Mouse (Mus musculus) heart, adult 2 months (tissue): Measurements from ENCODE around the gene Pigm. TPM values are rescaled to one million over a fixed set of nuclear protein-coding genes. Genes with fewer than 3 reads are reported as not detected.

Experiments used
- DNase-seq, 2 experiments: peaks; one replicate each; pipeline ENCODE4 v3.0.0; 2021
- H3K27ac ChIP-seq: fragments of 200-600 bp; 2 replicates; pipeline ENCODE4 v1.8.1; 2022
- H3K27me3 ChIP-seq: fragments of 200-500 bp; 2 replicates; pipeline ENCODE4 v1.6.1; 2012; ENCODE audit warnings: mild to moderate bottlenecking, low read length, inconsistent platforms, mixed read lengths; ENCODE audit not compliant: control insufficient read depth, insufficient read depth
- H3K36me3 ChIP-seq: fragments of 200-500 bp; 2 replicates; pipeline ENCODE4 v1.6.1; 2012; ENCODE audit warnings: low read length, inconsistent platforms; ENCODE audit not compliant: control insufficient read depth, insufficient read depth
- H3K4me1 ChIP-seq: fragments of 200-500 bp; 2 replicates; pipeline ENCODE4 v1.6.1; 2011; ENCODE audit warnings: low read length; ENCODE audit not compliant: control insufficient read depth, insufficient read depth
- H3K4me3 ChIP-seq: fragments of 200-600 bp; 2 replicates; pipeline ENCODE4 v1.8.1; 2022
- H3K79me2 ChIP-seq: fragments of 200-500 bp; replicated peaks from 2 replicates; pipeline ENCODE4 v1.6.1; 2012; ENCODE audit warnings: mild to moderate bottlenecking, inconsistent platforms, low read length, moderate library complexity, mixed read lengths; ENCODE audit not compliant: control insufficient read depth, insufficient read depth
- H3K9ac ChIP-seq: fragments of 200-500 bp; 2 replicates; pipeline ENCODE4 v1.6.1; 2012; ENCODE audit warnings: low read depth, mild to moderate bottlenecking, control low read depth, inconsistent platforms, low read length, mixed read lengths
- CTCF ChIP-seq: fragments of 200-600 bp; IDR thresholded peaks from 2 replicates; pipeline ENCODE4 v1.8.1; 2022; ENCODE audit warnings: antibody characterized with exemption, mild to moderate bottlenecking, moderate library complexity
- EP300 ChIP-seq: fragments of 200-500 bp; IDR thresholded peaks from 2 replicates; pipeline ENCODE4 v1.6.1; 2011; ENCODE audit warnings: low read depth, low read length, control low read depth; ENCODE audit not compliant: insufficient read depth
- POLR2A ChIP-seq: fragments of 200-500 bp; IDR thresholded peaks from 2 replicates; pipeline ENCODE4 v1.6.1; 2011; ENCODE audit warnings: mild to moderate bottlenecking, low read depth, low read length, control low read depth; ENCODE audit not compliant: insufficient read depth
- WGBS: fragments of 180-500 bp; shearing (Covaris S2); methylation state at CpG from one replicate; pipeline ENCODE4 v1.1.7; 2018; 5-methylcytosine and 5-hydroxymethylcytosine counted together
- intact Hi-C: fragments of 180-260 bp; cut with DNase I; formaldehyde crosslinking; loops from one replicate; pipeline ENCODE4 v1.15.1; 2025
- long read RNA-seq: library from polyadenylated mRNA; stranded (forward); transcript quantifications from one replicate; pipeline ENCODE4 v2.0.0, GENCODE M21; 2021
- polyA plus RNA-seq: library from polyadenylated mRNA; depleted of rRNA; stranded (reverse); fragments of >200 nt; gene quantifications from 2 replicates; pipeline ENCODE4 v1.2.3, GENCODE M21; 2012; rRNA removed
- total RNA-seq, 2 experiments: library from RNA; stranded (reverse); gene quantifications; 2 replicates each; pipeline ENCODE4 v1.2.3; 2021

Gene Pigm
- total RNA-seq, result 1 to 10 TPM; 3.8 to 4.2 TPM
- polyA plus RNA-seq, result 3.3 and 3.7 TPM in 2 replicates
- long read RNA-seq, full-length matches to known transcripts, result 9 of 9 reads
- long read RNA-seq, partial matches to known transcripts, result 0 of 9 reads
- long read RNA-seq, other reads (novel, unspliced or antisense), result 0 of 9 reads

DNA sequence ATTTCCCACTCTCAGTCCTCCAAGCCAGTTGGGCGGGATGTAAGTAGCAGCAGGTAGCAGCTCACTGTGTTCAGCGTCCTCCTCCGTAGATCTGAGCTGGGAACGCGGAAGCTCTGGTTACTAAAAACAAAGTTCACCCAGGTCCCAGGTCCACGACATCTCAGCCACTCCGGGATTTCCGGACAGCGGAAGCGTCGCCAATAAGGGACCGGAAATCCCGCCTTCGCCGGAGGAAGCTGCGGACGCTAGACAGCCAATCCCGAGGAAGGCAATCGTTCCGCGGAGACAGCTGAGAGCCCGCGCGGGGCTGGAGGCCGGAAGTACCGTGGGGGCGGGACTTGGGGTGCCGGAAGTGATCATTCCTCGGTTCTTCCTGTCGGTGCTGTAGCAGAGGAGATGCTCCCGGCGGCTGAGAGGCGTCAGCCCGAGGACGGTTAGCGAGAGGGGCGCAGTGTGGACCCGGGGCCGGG is at the start of gene Pigm:
Pigm (plus strand) TSS at position 349 of the 470 bp plus-strand sequence.
- 1% methylated on average over 39 of the region's 39 CpGs for WGBS
- peaks cover 4% of the 10 kb centered on the region for H3K4me1 ChIP-seq
- peaks cover 24% of the 10 kb centered on the region for H3K36me3 ChIP-seq
- DNase-seq, result peak; percentile 98
- TF ChIP-seq EP300, result peak; percentile 81
- peak; percentile 92 for TF ChIP-seq POLR2A
- TF ChIP-seq CTCF, result no peak
- peak within 1 kb of the TSS; percentile 68 for H3K9ac ChIP-seq
- H3K4me3 ChIP-seq, result peak within 1 kb of the TSS; percentile 99
- H3K79me2 ChIP-seq, result no peaks in the 10 kb centered on the region
- H3K27ac ChIP-seq, result peak within 1 kb of the TSS; percentile 83
- H3K27me3 ChIP-seq, result no peaks in the 10 kb centered on the region
- intact Hi-C loops, result loop anchor here (2.0 kb wide), 1 partner anchor 293 kb away; the partner anchor contains the start of genes Copa and Ncstn

DNA sequence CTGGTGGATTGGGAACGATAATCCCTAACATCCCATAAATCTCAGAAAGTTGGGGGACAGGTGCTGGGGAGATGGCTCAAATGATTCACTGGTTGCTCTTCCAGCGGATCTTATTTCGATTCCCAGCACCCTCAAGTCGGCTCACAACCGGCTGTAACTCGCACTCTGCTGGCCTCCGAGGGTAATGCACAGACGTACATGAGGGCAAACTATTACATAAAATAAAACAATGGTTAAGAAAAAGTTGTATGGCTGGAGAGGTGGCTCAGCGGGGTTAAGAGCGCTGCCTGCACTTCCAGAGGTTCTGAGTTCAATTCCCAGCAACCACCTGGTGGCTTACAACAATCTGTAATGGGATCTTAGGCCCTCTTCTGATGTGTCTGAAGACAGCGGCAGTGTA is 49.7 kb upstream of the Pigm start:
- peaks cover 11% of the 10 kb centered on the region; the same call in 1 of the 2 replicates for H3K27me3 ChIP-seq
- no peak overlapping the region for H3K27ac ChIP-seq
- H3K4me3 ChIP-seq, result no peak overlapping the region
- no peaks in the 10 kb centered on the region for H3K36me3 ChIP-seq
- H3K79me2 ChIP-seq, result no peaks in the 10 kb centered on the region
- TF ChIP-seq CTCF, result no peak
- 51% methylated on average over 11 of the region's 11 CpGs for WGBS
- H3K9ac ChIP-seq, result no peak overlapping the region
- no peak for DNase-seq
- intact Hi-C loops, result no loop called here
- H3K4me1 ChIP-seq, result no peaks in the 10 kb centered on the region

DNA sequence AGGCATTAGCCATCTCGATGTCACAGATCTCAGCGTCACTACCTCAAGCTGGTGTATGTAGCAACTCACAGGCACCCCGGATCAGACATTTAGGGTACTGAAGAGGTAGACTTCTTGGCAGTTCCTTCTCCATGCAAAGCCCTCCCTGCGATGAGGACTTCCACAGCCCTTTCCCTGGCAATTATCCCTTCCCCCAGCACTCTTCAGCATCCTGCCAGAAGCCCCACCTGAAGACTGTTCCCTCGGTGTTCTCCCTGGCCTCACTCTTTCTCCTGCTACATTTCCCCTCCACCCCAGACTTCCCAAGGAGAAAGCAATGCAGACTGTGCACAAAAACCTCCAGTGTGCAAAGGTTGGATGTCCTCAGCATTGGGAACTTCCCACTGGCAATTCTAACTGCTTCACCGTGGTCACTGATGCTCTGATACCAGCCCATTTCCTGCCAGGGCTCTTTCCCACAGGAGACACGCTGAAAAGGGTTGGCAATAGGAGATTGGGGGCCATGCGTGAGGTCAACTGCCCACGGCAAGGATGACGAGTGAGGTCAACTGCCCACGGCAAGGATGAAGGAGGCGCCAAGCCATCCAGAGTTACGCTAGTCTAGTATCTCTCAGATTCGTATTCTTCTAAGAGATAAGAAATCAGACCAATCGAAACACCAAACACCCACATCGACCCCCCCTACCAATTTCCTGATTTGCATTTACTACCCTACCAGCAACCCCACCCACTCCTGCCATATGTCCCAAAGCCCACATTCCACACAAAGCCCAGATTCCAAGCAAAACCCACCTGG is 48.9 kb upstream of the Pigm start:
- Histone ChIP-seq H3K9ac (no peak overlapping the region), H3K79me2 (no peaks in the 10 kb centered on the region), H3K27me3 (peaks cover 11% of the 10 kb centered on the region; the same call in 1 of the 2 replicates), H3K4me3 (no peak overlapping the region), H3K27ac (no peak overlapping the region), H3K36me3 (no peaks in the 10 kb centered on the region), H3K4me1 (no peaks in the 10 kb centered on the region)
- intact Hi-C loops, result no loop called here
- 71% methylated on average over 16 of the region's 16 CpGs for WGBS
- no peak for DNase-seq
- TF ChIP-seq CTCF (no peak), EP300 (no peak), POLR2A (no peak)

DNA sequence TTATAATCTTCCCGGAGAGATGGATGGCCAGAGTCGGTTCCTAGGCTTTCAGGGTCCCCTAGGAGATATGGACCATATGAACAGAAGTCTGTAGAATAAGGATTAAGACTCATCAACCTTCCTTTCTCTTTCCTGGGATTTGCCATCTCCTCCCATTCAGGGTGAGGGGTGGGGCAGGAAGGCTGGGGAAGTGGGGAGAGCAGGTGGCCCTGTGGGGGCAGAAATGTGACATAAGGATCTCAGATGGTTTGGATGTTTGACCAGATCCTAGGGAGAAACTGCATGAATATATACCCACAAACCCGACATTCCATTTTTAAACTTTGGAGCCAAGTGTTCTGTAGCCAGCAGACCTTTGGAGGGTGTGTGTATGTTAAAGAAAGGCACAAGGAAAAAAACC is 48.3 kb upstream of the Pigm start:
- no peaks in the 10 kb centered on the region for H3K4me1 ChIP-seq
- intact Hi-C loops, result no loop called here
- no peak overlapping the region for H3K9ac ChIP-seq
- H3K79me2 ChIP-seq, result no peaks in the 10 kb centered on the region
- 70% methylated on average over 3 of the region's 3 CpGs for WGBS
- TF ChIP-seq CTCF, result no peak
- TF ChIP-seq POLR2A, result no peak
- no peak for TF ChIP-seq EP300
- H3K4me3 ChIP-seq, result no peak overlapping the region
- no peak overlapping the region for H3K27ac ChIP-seq
- no peaks in the 10 kb centered on the region for H3K36me3 ChIP-seq
- peaks cover 11% of the 10 kb centered on the region; the same call in 1 of the 2 replicates for H3K27me3 ChIP-seq
- DNase-seq, result no peak

DNA sequence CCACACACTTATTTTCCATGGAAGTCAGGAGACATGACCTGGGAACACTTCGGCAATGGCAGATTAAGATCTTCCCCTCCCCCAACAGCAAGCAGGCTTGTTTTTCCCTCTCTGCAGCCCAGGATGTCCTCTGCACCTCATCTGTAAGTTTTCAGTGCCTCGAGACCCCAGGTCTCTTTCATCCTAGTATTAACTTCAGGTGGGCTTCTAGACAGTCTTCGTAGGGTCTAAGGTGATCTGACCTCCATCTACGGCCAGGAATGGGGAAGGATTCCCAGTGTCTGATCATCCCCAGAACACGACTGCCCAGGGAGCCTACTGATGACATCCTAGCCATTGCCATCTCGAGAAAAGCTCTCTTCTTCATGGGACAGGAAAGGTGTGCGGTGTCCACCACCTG is 47.9 kb upstream of the Pigm start:
- 69% methylated on average over 7 of the region's 7 CpGs for WGBS
- no peak overlapping the region for H3K9ac ChIP-seq
- H3K4me3 ChIP-seq, result no peak overlapping the region
- no peaks in the 10 kb centered on the region for H3K4me1 ChIP-seq
- no peak for TF ChIP-seq POLR2A
- no peak for TF ChIP-seq CTCF
- TF ChIP-seq EP300, result no peak
- no peak for DNase-seq
- H3K27me3 ChIP-seq, result peaks cover 11% of the 10 kb centered on the region; the same call in 1 of the 2 replicates
- H3K36me3 ChIP-seq, result no peaks in the 10 kb centered on the region
- no peaks in the 10 kb centered on the region for H3K79me2 ChIP-seq
- intact Hi-C loops, result no loop called here
- H3K27ac ChIP-seq, result no peak overlapping the region

DNA sequence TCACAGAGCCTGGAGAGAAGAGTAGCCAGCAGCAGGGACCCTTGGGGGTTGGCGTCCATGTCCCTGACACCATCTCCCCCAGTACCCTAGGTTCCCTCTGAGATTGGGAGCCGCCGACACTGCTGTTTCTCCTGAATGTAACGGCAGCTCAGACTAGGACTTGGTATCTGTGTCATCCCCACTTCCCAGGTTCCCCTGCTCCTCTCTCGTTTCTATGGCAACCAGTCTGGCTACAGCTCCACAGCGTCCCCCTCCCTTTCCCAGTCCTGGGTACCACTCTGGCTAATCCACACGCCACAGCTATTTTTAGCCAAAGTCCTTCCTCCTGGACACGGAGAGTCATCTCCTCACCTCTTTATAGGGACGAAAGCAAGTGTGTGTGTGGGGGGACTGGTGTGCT is 47.2 kb upstream of the Pigm start, which contains the start of gene Kcnj9:
Kcnj9 (minus strand) TSS at position 188 of the 400 bp plus-strand sequence.
- intact Hi-C loops, result no loop called here
- H3K27me3 ChIP-seq, result peaks cover 11% of the 10 kb centered on the region; the same call in 1 of the 2 replicates
- TF ChIP-seq EP300 (no peak), POLR2A (no peak), CTCF (no peak)

More for the DNA sequence above, 47.2 kb upstream of the Pigm start, which contains the start of gene Kcnj9:
- H3K27ac ChIP-seq, result no peak within 1 kb of the TSS
- no peak within 1 kb of the TSS for H3K4me3 ChIP-seq
- 18% methylated on average over 9 of the region's 9 CpGs for WGBS
- no peaks in the 10 kb centered on the region for H3K79me2 ChIP-seq
- H3K9ac ChIP-seq, result no peak within 1 kb of the TSS
- DNase-seq, result no peak
- no peaks in the 10 kb centered on the region for H3K36me3 ChIP-seq
- no peaks in the 10 kb centered on the region for H3K4me1 ChIP-seq
